Mouse (Mus musculus): ENCODE data around the gene Znrf4. TPM values are rescaled to one million over a fixed set of nuclear protein-coding genes. Genes with fewer than 3 reads are reported as not detected.

Gene Znrf4
- polyA plus RNA-seq, 1 experiment, result not detected

DNA sequence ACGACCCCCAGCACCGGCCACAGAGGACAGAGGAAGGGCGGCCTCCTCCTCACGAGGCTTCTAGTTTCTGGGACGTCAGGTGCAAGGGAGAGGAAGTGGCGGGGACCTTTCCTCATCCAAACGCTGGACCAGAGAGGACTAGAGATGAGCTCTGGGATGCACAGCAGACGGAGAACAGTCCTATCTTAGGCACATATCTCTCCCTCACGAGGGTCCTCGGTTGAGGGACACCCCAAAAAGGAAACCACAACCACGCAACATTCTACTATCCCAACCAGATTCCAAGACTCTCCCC is 38.7 kb downstream of the Znrf4 start:
- DNase-seq (ENCODE audit: low read depth), result peak; percentile 36
- TF ChIP-seq POLR2A (IDR thresholded peaks at IDR 0.05; ENCODE audit: borderline replicate concordance, extremely low read depth, insufficient read depth, insufficient read length, poor library complexity, severe bottlenecking) (no peak), CTCF (IDR thresholded peaks at IDR 0.05; ENCODE audit: borderline replicate concordance, extremely low read depth, insufficient read depth, insufficient read length) (no peak)

DNA sequence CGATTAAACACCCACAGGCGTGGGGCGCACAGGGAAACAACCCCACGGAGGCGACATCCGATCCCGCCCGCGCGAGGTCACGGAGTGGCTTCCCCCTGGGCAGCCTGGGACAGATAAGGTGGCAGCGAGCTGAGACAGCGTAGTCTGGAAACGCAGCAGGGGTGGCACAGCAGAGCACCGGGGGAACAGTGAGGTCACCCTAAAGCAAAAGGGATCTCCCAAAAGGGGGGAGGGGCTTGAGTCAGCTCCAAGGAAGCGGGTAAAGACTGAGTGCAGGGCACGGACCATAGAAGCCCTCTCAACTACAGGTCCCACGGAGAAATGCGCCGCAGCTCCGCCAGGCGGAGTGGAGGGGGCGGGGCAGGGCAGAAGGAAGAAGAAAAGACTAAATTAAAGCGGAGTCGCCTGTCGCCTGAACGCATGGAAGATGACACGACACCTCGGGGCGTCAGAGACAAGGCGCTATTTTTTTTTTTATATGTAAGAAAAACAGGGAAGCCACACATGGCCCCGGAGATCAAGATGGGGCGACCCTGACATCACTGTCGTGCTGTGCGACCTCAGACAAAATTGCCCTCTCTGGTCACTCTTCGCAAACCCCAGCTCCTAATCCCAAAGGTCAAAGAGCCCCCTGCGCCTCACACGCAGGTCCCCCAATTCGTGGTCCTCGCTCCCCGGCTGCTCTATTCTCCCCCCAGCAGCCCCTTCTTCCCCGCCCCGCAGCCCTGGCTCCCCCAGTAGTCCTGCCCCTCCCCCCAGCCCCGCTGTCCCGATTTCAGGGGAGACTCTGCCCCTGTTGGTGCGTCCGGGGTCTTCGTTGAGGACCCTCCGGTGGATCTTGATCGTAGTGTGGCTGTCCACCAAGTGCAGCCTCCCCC is 39.3 kb downstream of the Znrf4 start:
- DNase-seq (ENCODE audit: low read depth), result peak; percentile 89
- peak; percentile 62 for TF ChIP-seq CTCF (IDR thresholded peaks at IDR 0.05; ENCODE audit: borderline replicate concordance, extremely low read depth, insufficient read depth, insufficient read length)
- no peak for TF ChIP-seq POLR2A (IDR thresholded peaks at IDR 0.05; ENCODE audit: borderline replicate concordance, extremely low read depth, insufficient read depth, insufficient read length, poor library complexity, severe bottlenecking)

DNA sequence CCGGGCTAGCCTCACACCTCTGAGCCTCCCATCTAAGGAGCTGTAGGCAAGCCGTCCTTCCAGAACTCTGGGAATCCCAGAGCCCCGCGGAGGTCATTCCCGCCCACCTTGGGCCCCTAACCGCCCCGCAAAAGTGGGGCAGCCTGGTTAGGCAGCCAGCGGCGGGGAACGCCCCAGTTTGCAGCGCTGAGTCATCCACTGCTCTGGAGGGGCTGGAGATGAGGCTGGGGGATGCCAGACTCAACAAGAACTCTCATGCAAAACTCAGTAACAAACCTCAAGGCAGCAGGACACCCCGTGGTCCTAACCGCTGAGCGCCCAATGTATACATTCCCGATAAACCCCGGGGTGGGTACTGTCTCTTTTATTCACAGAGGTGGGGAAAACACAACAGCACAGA is 40.1 kb downstream of the Znrf4 start:
- TF ChIP-seq CTCF (IDR thresholded peaks at IDR 0.05; ENCODE audit: borderline replicate concordance, extremely low read depth, insufficient read depth, insufficient read length) (no peak), POLR2A (IDR thresholded peaks at IDR 0.05; ENCODE audit: borderline replicate concordance, extremely low read depth, insufficient read depth, insufficient read length, poor library complexity, severe bottlenecking) (no peak)
- DNase-seq (ENCODE audit: low read depth), result peak; percentile 42

DNA sequence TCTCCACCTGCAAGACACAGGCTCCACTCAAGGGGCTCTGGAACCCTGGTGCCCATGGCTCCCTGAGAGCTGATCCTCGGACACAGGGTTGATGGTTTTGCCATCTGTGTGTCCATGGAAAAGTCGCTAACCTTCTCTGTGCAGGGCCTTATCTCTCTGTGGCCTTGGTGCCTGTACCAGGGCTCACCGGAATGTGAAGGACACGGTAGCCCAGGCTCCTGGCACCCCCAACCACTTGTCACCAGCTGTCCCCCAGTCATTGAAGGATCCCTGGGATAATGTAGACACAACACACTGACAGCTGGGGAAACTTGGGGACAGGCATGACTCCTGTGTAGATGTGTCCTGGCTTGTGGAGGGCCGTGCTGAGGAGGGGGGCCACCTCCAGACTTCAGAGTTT is 41.1 kb downstream of the Znrf4 start:
- TF ChIP-seq POLR2A (IDR thresholded peaks at IDR 0.05; ENCODE audit: borderline replicate concordance, extremely low read depth, insufficient read depth, insufficient read length, poor library complexity, severe bottlenecking) (no peak), CTCF (IDR thresholded peaks at IDR 0.05; ENCODE audit: borderline replicate concordance, extremely low read depth, insufficient read depth, insufficient read length) (no peak)
- peak; percentile 42 for DNase-seq (ENCODE audit: low read depth)

DNA sequence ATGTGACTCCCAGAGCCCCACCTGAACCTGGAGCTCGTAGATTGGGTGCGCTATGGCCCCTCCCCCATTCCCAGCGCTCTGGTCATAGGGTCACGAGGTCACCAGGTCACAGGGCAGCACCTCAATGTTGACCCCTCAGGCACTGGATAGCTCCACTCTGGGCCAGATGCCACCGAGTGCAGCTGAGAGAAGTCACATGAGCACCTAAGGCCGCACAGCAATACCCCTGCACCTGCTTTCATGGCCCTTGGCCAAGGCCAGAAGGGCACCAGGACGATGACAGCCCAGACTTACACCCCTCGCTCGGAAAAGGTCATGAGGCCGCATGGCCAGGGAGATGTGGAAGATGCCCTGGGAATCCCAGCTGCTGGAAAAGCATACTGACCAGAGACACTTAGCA is 41.7 kb downstream of the Znrf4 start:
- TF ChIP-seq CTCF (IDR thresholded peaks at IDR 0.05; ENCODE audit: borderline replicate concordance, extremely low read depth, insufficient read depth, insufficient read length) (no peak), POLR2A (IDR thresholded peaks at IDR 0.05; ENCODE audit: borderline replicate concordance, extremely low read depth, insufficient read depth, insufficient read length, poor library complexity, severe bottlenecking) (no peak)
- DNase-seq (ENCODE audit: low read depth), result peak; percentile 30

DNA sequence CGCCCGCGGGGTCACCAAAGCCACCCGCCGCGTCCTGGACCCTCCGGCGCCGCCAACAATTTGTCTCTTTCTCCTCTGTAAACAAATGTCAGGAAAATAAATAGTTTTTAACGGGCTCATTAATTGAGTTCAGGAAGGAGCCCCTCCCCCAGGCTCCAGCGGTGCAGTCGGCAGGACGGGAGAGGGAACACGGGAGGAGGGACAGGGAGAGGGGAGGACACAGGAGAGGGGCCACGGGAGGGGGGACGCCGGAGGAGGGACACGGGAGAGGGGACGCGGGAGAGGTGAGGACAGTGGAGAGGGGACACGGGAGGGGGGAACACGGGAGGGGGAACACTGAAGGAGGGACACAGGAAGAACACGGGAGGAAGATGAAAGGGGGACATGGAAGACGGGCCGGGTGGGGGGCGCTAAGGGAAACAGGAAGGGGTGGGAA is 42.2 kb downstream of the Znrf4 start:
- no peak for TF ChIP-seq CTCF (IDR thresholded peaks at IDR 0.05; ENCODE audit: borderline replicate concordance, extremely low read depth, insufficient read depth, insufficient read length)
- peak; percentile 66 for DNase-seq (ENCODE audit: low read depth)

DNA sequence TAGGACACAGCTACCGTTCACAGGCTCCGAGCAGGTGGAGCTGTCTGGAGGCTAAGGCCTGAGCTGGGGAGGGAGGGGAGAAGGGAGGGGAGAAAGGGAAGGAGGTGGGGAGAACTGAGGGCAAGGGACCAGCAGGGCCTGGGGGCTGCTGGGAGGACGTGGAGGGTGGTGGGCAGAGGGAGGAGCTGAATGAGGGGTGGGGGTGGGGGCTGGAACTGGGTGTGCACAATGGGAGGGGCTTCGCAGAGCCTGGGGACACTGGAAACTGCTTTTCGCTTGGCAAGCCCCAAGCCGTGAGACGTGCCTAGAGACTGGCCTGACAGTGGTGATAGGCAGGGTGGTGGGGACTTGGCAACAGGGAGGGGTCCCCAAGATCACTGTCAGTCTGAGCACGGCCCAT is 43.0 kb downstream of the Znrf4 start:
- no peak for TF ChIP-seq POLR2A (IDR thresholded peaks at IDR 0.05; ENCODE audit: borderline replicate concordance, extremely low read depth, insufficient read depth, insufficient read length, poor library complexity, severe bottlenecking)
- TF ChIP-seq CTCF (IDR thresholded peaks at IDR 0.05; ENCODE audit: borderline replicate concordance, extremely low read depth, insufficient read depth, insufficient read length), result no peak
- peak; percentile 91 for DNase-seq (ENCODE audit: low read depth)

DNA sequence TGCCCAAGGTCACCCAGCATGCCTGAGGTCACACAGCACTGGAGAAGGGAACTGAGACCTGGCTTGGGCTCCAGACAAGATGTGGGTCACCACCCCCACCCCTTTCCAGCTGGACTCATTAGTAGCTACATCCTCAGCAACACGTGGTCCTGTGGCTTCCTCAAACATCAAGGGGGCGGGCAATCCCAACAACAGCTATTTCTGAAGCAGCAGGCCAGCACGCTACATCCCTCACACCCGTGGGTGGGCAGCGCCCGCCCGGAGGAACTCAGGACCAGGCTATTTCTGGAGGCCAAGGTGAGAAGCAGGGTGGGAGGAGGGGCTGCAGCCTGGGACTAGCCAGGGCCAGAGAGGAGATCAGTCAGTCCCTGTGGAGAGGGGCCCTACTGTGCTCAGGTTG is 43.4 kb downstream of the Znrf4 start:
- TF ChIP-seq POLR2A (IDR thresholded peaks at IDR 0.05; ENCODE audit: borderline replicate concordance, extremely low read depth, insufficient read depth, insufficient read length, poor library complexity, severe bottlenecking), result no peak
- peak; percentile 35 for DNase-seq (ENCODE audit: low read depth)

DNA sequence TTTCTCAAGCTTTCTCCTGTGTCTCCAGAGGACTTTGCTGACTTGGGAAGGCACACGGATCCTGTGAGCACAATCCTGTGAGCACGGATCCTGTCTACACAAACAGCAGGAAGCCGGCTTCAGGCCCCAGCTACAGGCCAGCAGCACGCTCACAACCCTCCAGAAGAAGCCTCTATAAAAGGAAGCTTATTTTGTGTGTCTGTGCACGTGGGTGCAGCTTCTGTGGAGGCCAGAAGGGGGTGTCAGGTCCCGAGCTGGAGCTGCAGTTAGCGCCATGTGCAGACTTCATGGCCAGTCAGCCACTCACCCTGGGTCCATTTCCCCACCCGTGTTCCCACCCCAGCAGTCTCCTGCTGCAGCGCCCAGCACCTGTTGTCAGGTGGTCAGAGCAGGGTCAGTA is 43.9 kb downstream of the Znrf4 start:
- peak; percentile 34 for DNase-seq (ENCODE audit: low read depth)
- TF ChIP-seq POLR2A (IDR thresholded peaks at IDR 0.05; ENCODE audit: borderline replicate concordance, extremely low read depth, insufficient read depth, insufficient read length, poor library complexity, severe bottlenecking), result no peak
- peak; percentile 29; the same call in 1 of the 2 replicates for TF ChIP-seq CTCF (IDR thresholded peaks at IDR 0.05; ENCODE audit: borderline replicate concordance, extremely low read depth, insufficient read depth, insufficient read length)

DNA sequence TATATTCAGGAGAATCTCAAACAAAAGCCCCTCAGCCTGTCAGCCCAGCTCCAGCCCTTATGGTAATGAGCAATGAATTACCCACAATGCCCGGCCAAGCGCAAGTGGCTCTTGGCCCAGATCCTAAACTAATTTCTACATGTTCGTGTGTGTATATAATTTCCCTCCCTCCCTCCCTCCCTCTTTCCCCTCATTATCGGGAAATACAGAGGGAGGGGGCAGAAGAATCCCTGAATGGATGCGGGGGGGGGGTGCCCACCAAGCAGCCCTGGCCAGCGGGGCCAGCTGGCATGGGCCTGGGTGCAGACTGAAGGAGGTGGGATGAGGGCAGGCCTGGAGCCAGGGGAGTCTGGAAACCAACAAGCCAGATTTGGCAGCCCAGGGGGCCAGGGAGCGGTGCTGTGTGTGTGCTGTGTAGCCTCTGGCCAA is 44.8 kb downstream of the Znrf4 start:
- peak; percentile 98 for DNase-seq (ENCODE audit: low read depth)
- TF ChIP-seq CTCF (IDR thresholded peaks at IDR 0.05; ENCODE audit: borderline replicate concordance, extremely low read depth, insufficient read depth, insufficient read length) (no peak), POLR2A (IDR thresholded peaks at IDR 0.05; ENCODE audit: borderline replicate concordance, extremely low read depth, insufficient read depth, insufficient read length, poor library complexity, severe bottlenecking) (no peak)

DNA sequence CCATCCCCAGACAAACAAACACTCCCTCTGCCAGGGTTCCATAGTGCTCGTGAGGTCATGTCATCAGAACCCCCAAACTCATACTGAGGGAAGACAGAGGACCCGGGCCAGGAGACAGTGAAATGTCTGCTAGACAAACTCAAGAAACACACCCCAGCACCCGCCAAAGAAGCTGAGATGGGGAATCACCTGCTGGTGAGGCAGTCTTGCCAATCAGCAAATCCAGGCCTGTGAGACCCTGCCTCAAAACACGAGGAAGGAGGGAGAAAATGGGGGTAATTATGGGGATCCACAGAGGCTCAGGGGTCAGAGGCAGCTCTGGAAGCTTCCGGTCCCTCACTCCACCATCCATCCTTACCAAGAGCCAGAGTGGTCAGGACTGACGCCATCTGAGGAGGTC is 45.5 kb downstream of the Znrf4 start:
- no peak for TF ChIP-seq POLR2A (IDR thresholded peaks at IDR 0.05; ENCODE audit: borderline replicate concordance, extremely low read depth, insufficient read depth, insufficient read length, poor library complexity, severe bottlenecking)
- no peak for TF ChIP-seq CTCF (IDR thresholded peaks at IDR 0.05; ENCODE audit: borderline replicate concordance, extremely low read depth, insufficient read depth, insufficient read length)
- DNase-seq (ENCODE audit: low read depth), result peak; percentile 78

DNA sequence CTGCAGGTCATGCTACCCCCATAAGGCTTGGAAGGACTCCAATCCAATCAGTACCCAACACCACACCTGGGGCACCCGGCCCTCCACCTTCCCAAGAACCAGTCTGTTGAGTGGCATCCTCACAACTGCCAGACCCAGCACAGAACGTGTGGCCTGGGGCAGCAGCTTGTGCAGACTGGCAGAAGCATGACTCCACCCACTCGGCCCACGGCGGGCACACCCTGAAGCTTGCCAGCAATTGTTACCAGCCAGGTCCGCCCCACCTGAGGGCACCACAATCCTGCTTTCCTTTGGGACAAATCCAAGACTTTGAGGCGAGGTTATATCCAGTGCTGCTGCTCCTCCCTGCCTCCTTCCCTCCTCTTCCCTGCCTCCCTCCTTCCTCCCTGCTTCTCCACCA is 47.4 kb downstream of the Znrf4 start:
- peak; percentile 52 for DNase-seq (ENCODE audit: low read depth)
- TF ChIP-seq POLR2A (IDR thresholded peaks at IDR 0.05; ENCODE audit: borderline replicate concordance, extremely low read depth, insufficient read depth, insufficient read length, poor library complexity, severe bottlenecking) (no peak), CTCF (IDR thresholded peaks at IDR 0.05; ENCODE audit: borderline replicate concordance, extremely low read depth, insufficient read depth, insufficient read length) (no peak)

All from brain, embryonic 14.5 days (tissue).